ENCODE assay signal across 9 mouse cellular contexts in the genomic region with DNA sequence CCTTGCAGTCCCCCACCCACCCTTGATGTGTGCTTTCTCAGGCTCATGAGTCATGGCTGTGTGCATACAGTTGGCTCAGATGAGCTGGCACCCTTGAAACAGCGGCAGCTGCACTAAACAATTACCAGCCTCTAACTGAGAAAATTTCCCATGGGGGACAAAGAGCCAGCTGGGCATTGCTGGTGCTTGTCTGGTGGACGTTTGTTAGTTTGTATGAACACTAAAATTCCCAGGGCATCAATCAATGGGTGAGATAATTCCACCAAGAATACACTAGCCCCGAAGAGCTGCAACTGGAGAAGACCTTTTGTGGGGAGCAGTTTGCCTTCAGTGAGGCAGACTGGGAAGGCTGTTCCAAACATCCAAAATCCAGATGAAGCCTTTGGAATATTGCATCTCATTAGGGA.
DNase-seq lines count a peak whose midpoint lies in the region; ATAC-seq and TF ChIP-seq lines count a peak whose summit lies in the region.
"Had no signal": no experiment of that assay in that cellular context is flagged by ENCODE, and none has a peak within 500 bp of the region (broad histone marks: within the 10 kb centered on the region; RNA-seq: fewer than 3 reads in every experiment).

No protein-coding gene starts in this region.

- no peaks in the 10 kb centered on the region for H3K79me2 ChIP-seq in C2C12 (ENCODE audit: control insufficient read depth, insufficient read depth)

- ATAC-seq in forebrain, embryonic 14.5 days = peak; percentile 97
- no peak for ATAC-seq in intestine, embryonic 16.5 days

- H3K9me3 ChIP-seq in forebrain, embryonic 14.5 days (replicated peaks; ENCODE audit: control insufficient read depth, low read length) = no peaks in the 10 kb centered on the region
- H3K9me3 ChIP-seq in intestine, embryonic 16.5 days (ENCODE audit: control insufficient read depth, low read length) = no peaks in the 10 kb centered on the region
- H3K9me3 ChIP-seq: kidney, embryonic 15.5 days had no signal

- no peak overlapping the region for H3K9ac ChIP-seq in forebrain, embryonic 14.5 days (ENCODE audit: low read length)
- no peak overlapping the region for H3K9ac ChIP-seq in intestine, embryonic 16.5 days (ENCODE audit: low read depth, low read length)
- H3K9ac ChIP-seq: kidney, embryonic 15.5 days had no signal

- H3K27ac ChIP-seq in forebrain, embryonic 14.5 days (ENCODE audit: low read depth, low read length) = peak overlapping the region; percentile 90
- no peak overlapping the region for H3K27ac ChIP-seq in intestine, embryonic 16.5 days (ENCODE audit: low read length)
- H3K27ac ChIP-seq: kidney, embryonic 15.5 days had no signal

- intact Hi-C loops in heart, postnatal 10 days (cut with DNase I) = no loop called here

- H3K79me3 ChIP-seq in C2C12 (ENCODE audit: low read depth) = no peaks in the 10 kb centered on the region

- H3K4me2 ChIP-seq in forebrain, embryonic 14.5 days (ENCODE audit: low read length) = peak overlapping the region; percentile 33
- H3K4me2 ChIP-seq in intestine, embryonic 16.5 days (ENCODE audit: low read depth, low read length) = no peak overlapping the region
- H3K4me2 ChIP-seq: kidney, embryonic 15.5 days had no signal

- peaks cover 18% of the 10 kb centered on the region for H3K4me1 ChIP-seq in forebrain, embryonic 14.5 days (ENCODE audit: control insufficient read depth, insufficient read depth, low read length)
- no peaks in the 10 kb centered on the region for H3K4me1 ChIP-seq in intestine, embryonic 16.5 days (ENCODE audit: control insufficient read depth, insufficient read depth, low read length)
- H3K4me1 ChIP-seq: kidney, embryonic 15.5 days had no signal

- H3K4me3 ChIP-seq in C2C12 (ENCODE audit: insufficient read depth, poor library complexity, severe bottlenecking) = no peak overlapping the region
- H3K4me3 ChIP-seq in forebrain, embryonic 14.5 days (ENCODE audit: low read depth, low read length) = no peak overlapping the region
- no peak overlapping the region for H3K4me3 ChIP-seq in intestine, embryonic 16.5 days (ENCODE audit: low read length)
- H3K4me3 ChIP-seq: kidney, embryonic 15.5 days had no signal

- TF ChIP-seq CTCF in C2C12 (IDR thresholded peaks at IDR 0.05; ENCODE audit: control insufficient read depth, insufficient read depth, insufficient read length) = no peak

- no peaks in the 10 kb centered on the region for H3K36me3 ChIP-seq in C2C12 (ENCODE audit: control insufficient read depth, insufficient read depth)
- no peaks in the 10 kb centered on the region for H3K36me3 ChIP-seq in forebrain, embryonic 14.5 days (ENCODE audit: control insufficient read depth, insufficient read depth, low read length)
- H3K36me3 ChIP-seq in intestine, embryonic 16.5 days (ENCODE audit: control insufficient read depth, insufficient read depth, low read length) = no peaks in the 10 kb centered on the region
- H3K36me3 ChIP-seq: kidney, embryonic 15.5 days had no signal

- H3K27me3 ChIP-seq in C2C12 (ENCODE audit: control insufficient read depth, insufficient read depth, insufficient read length) = no peaks in the 10 kb centered on the region
- no peaks in the 10 kb centered on the region for H3K27me3 ChIP-seq in forebrain, embryonic 14.5 days (replicated peaks; ENCODE audit: control insufficient read depth, insufficient read depth, low read length)
- no peaks in the 10 kb centered on the region for H3K27me3 ChIP-seq in intestine, embryonic 16.5 days (replicated peaks; ENCODE audit: control insufficient read depth, insufficient read depth, low read length)
- H3K27me3 ChIP-seq: kidney, embryonic 15.5 days had no signal

- whole genome bisulfite sequencing in forebrain, embryonic 14.5 days = 2% methylated on average over 3 of the region's 3 CpGs
- WGBS in intestine, embryonic 16.5 days = 39% methylated on average over 3 of the region's 3 CpGs

- DNase-seq in forebrain, embryonic 14.5 days (ENCODE audit: low spot score) = peak; percentile 97
- DNase-seq in layer of hippocampus, postnatal 10 days (ENCODE audit: low spot score in 2 of 2) = peak; percentile 64 to 66
- peak; percentile 15 for DNase-seq in neural tube, embryonic 10.5 days (ENCODE audit: extremely low spot score, low spot score)
- DNase-seq in heart, postnatal 10 days = no peak
- DNase-seq in MN1 (ENCODE audit: low spot score) = no peak
- DNase-seq in thymus, postnatal 36 days = no peak

- no peak overlapping the region for H3ac ChIP-seq in C2C12 (ENCODE audit: control insufficient read depth, insufficient read length, low read depth)

TF ChIP-seq in C2C12, 6 proteins besides CTCF, POLR2A, EP300 and RAD21:
- no peak for TF ChIP-seq CEBPB (IDR thresholded peaks at IDR 0.05; ENCODE audit: low read depth)
- TF ChIP-seq MAX (IDR thresholded peaks at IDR 0.05) = no peak
- TF ChIP-seq USF1 (IDR thresholded peaks at IDR 0.05; ENCODE audit: low read depth) = no peak
- TF ChIP-seq MYOD1 (IDR thresholded peaks at IDR 0.05; ENCODE audit: control insufficient read depth, insufficient read length, low read depth) = peak; percentile 80
- TF ChIP-seq FOSL1 (IDR thresholded peaks at IDR 0.05; ENCODE audit: insufficient read depth, low read length, poor library complexity, severe bottlenecking) = no peak

Comparison
In these comparisons a context has a peak if more than half of its experiments do, and no peak if none do; other contexts are left out.
1. DNase-seq: peak in forebrain, embryonic 14.5 days (single experiment), layer of hippocampus, postnatal 10 days (2 of 2) and neural tube, embryonic 10.5 days (single experiment); none in heart, postnatal 10 days (0 of 2), MN1 (single experiment) and thymus, postnatal 36 days (0 of 2).